Mouse (Mus musculus) yolk sac, embryonic 10.5 days (tissue): ENCODE measurements around the gene Olfr1126.
"Not testable (repeated sequence)": the region's sequence is repeated elsewhere in the genome, so short reads cannot be mapped to it uniquely, and the experiment has no call there.

Experiments
- DNase-seq: peaks from one replicate; pipeline ENCODE4 v3.0.0-alpha.2; 2017; ENCODE audit warnings: low spot score

Olfr1126 gene

GRCm38 (mm10) chr2:87453662-87454061 lies at the start of gene Olfr1126:
Gene Olfr1126 (plus strand): TSS chr2:87453962.
- no peak for DNase-seq

GRCm38 (mm10) chr2:87416335-87416734 lies 37.4 kb upstream of the Olfr1126 start, which contains the start of gene Olfr1123:
Gene Olfr1123 (plus strand): TSS chr2:87416635.
- no peak for DNase-seq

GRCm38 (mm10) chr2:87429975-87430374 lies 23.8 kb upstream of the Olfr1126 start, which contains the start of gene Olfr1124:
Gene Olfr1124 (plus strand): TSS chr2:87430275.
- DNase-seq, result no peak

GRCm38 (mm10) chr2:87437731-87438130 lies 16.0 kb upstream of the Olfr1126 start:
- DNase-seq, result no peak

- no peak for DNase-seq
Observed at GRCm38 (mm10) chr2:87461769-87462168, 8.0 kb downstream of the Olfr1126 start.

GRCm38 (mm10) chr2:87480207-87480606 lies 26.4 kb downstream of the Olfr1126 start:
- no peak for DNase-seq

- no peak for DNase-seq
Observed at GRCm38 (mm10) chr2:87481158-87481557, 27.4 kb downstream of the Olfr1126 start.

GRCm38 (mm10) chr2:87482276-87482675 lies 28.5 kb downstream of the Olfr1126 start:
- DNase-seq, result no peak

- not testable (repeated sequence) for DNase-seq
Observed at GRCm38 (mm10) chr2:87496993-87497392, 43.2 kb downstream of the Olfr1126 start, which contains the start of gene Pramel7. Gene Pramel7 (minus strand): TSS chr2:87497093.

- DNase-seq, result no peak
Observed at GRCm38 (mm10) chr2:87506265-87506664, 52.5 kb downstream of the Olfr1126 start, which contains the start of gene Pramel6. Gene Pramel6 (plus strand): TSS chr2:87506565.
